Mouse (Mus musculus): Measurements from ENCODE around the gene P2ry14. TPM values are rescaled to one million over a fixed set of nuclear protein-coding genes. Genes with fewer than 3 reads are reported as not detected.
A peak's percentile ranks its signal among the peaks of the same experiment; 100 is the strongest.

The P2ry14 gene
- polyA plus RNA-seq (2016; fragmentation: Nextera tagmentation; extraction: Ambion mirVana): 1.5 and 2.3 TPM in 2 replicates

- 87% methylated on average over 5 of the region's 5 CpGs for WGBS
- H3K4me3 ChIP-seq: no peak within 1 kb of the TSS
- no peaks in the 10 kb centered on the region for H3K27me3 ChIP-seq
- H3K9ac ChIP-seq: no peak within 1 kb of the TSS
- no peaks in the 10 kb centered on the region for H3K36me3 ChIP-seq
- no peaks in the 10 kb centered on the region for H3K9me3 ChIP-seq (replicated peaks)
- no peaks in the 10 kb centered on the region for H3K4me1 ChIP-seq
- H3K27ac ChIP-seq: no peak within 1 kb of the TSS
- H3K4me2 ChIP-seq (replicated peaks): no peak within 1 kb of the TSS
- no peak for ATAC-seq (ENCODE audit: low FRiP score)
Observed at GRCm38 (mm10) chr3:59153424-59153823, at the start of gene P2ry14. Gene P2ry14 (minus strand): TSS chr3:59153618.

DNA sequence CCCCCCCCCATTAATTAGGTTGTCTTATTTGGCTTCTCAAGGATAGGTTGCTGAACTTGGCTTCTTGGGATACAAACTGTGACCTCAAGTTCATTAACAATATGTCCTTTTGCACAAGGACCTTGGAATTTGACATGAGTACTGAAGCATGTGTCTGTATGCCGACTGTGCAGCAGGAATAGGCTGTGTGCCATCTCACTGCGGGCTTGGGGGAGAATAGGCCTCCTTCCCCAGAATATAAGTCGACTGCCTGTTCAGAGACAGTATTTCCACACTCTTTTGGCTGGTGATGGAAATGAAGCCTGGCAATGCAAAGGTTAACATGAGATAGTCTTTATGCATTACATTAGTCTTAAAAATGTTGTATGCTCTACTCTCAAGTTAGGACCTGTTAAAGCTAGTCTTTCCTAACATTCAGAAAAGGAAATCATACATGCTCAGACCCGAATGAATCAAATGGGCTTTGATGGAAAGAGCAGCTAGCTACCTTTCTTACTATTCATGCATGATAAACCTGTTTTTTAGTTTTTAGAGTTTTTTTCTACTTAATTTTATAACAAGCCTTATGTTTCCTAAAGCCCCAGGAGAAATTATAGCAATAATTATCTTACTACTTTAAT lies 44.0 kb upstream of the P2ry14 start:
- ATAC-seq (ENCODE audit: low FRiP score): no peak
- H3K4me2 ChIP-seq (replicated peaks): no peak overlapping the region
- H3K9me3 ChIP-seq (replicated peaks): no peaks in the 10 kb centered on the region
- H3K4me3 ChIP-seq: no peak overlapping the region
- H3K27ac ChIP-seq: no peak overlapping the region
- 89% methylated on average over 4 of the region's 4 CpGs for WGBS
- no peaks in the 10 kb centered on the region for H3K36me3 ChIP-seq
- no peak overlapping the region for H3K9ac ChIP-seq
- no peaks in the 10 kb centered on the region for H3K27me3 ChIP-seq
- no peaks in the 10 kb centered on the region for H3K4me1 ChIP-seq

DNA sequence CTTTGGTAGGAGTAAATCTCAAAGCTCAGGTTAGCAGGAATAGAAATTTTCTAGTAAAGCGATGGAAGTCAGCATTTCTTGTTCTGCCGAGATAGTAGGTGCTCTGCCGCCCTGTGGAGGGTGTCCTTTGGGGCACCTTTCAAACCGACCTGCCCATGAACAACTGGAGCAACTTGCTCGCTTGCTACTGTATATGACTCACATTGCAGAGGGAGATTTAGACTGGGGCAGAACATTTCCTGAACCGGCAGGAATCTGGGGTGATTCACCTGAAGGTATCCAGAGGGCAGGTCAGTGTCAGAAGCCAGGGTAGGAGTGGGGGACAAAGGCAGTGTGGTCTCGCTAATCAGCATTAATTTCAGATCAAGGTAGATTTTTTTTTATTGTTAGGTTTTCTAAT lies 41.5 kb upstream of the P2ry14 start, which contains the start of gene Gpr87:
Gene Gpr87 (minus strand): TSS at position 167 of the 400 bp plus-strand sequence.
- H3K9ac ChIP-seq: no peak within 1 kb of the TSS
- no peaks in the 10 kb centered on the region for H3K27me3 ChIP-seq
- no peaks in the 10 kb centered on the region for H3K36me3 ChIP-seq
- H3K27ac ChIP-seq: no peak within 1 kb of the TSS
- no peaks in the 10 kb centered on the region for H3K4me1 ChIP-seq
- 85% methylated on average over 7 of the region's 7 CpGs for WGBS
- no peak within 1 kb of the TSS for H3K4me3 ChIP-seq
- H3K4me2 ChIP-seq (replicated peaks): no peak within 1 kb of the TSS
- no peaks in the 10 kb centered on the region for H3K9me3 ChIP-seq (replicated peaks)
- no peak for ATAC-seq (ENCODE audit: low FRiP score)

- no peaks in the 10 kb centered on the region for H3K9me3 ChIP-seq (replicated peaks)
- H3K4me3 ChIP-seq: no peak overlapping the region
- no peak overlapping the region for H3K27ac ChIP-seq
- no peak overlapping the region for H3K4me2 ChIP-seq (replicated peaks)
- ATAC-seq (ENCODE audit: low FRiP score): no peak
- 90% methylated on average over 7 of the region's 7 CpGs for WGBS
- no peak overlapping the region for H3K9ac ChIP-seq
- H3K4me1 ChIP-seq: no peaks in the 10 kb centered on the region
- H3K27me3 ChIP-seq: no peaks in the 10 kb centered on the region
- H3K36me3 ChIP-seq: no peaks in the 10 kb centered on the region
Observed at GRCm38 (mm10) chr3:59194099-59194498, 40.7 kb upstream of the P2ry14 start.

DNA sequence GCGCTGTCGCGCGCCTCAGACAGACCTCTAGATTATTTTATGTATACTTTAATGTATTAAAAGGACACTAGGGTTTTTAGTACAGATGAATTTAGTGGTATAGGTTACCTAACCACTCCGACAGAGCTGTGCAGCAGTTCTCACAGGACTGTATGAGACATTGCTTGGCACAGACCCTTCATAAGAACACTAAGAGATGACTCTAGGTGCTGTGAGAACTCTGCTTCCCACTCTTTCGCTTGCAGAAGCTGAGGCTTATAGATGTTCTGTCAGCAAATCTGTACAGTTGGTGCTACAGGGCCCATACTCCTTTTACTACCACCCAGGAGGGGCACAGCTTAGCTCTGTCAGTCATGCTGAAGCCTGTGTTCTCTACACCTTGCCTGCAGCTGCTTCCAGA lies 38.3 kb upstream of the P2ry14 start:
- ATAC-seq (ENCODE audit: low FRiP score): no peak
- no peaks in the 10 kb centered on the region for H3K4me1 ChIP-seq
- H3K27ac ChIP-seq: no peak overlapping the region
- H3K36me3 ChIP-seq: no peaks in the 10 kb centered on the region
- H3K9ac ChIP-seq: no peak overlapping the region
- H3K4me2 ChIP-seq (replicated peaks): no peak overlapping the region
- no peaks in the 10 kb centered on the region for H3K9me3 ChIP-seq (replicated peaks)
- no peak overlapping the region for H3K4me3 ChIP-seq
- 93% methylated on average over 6 of the region's 6 CpGs for WGBS
- no peaks in the 10 kb centered on the region for H3K27me3 ChIP-seq

- Histone ChIP-seq H3K27me3 (no peaks in the 10 kb centered on the region), H3K4me1 (no peaks in the 10 kb centered on the region), H3K27ac (no peak overlapping the region), H3K36me3 (no peaks in the 10 kb centered on the region), H3K4me3 (no peak overlapping the region), H3K4me2 (replicated peaks) (no peak overlapping the region), H3K9ac (no peak overlapping the region), H3K9me3 (replicated peaks) (no peaks in the 10 kb centered on the region)
- 85% methylated on average over 4 of the region's 4 CpGs for WGBS
- no peak for ATAC-seq (ENCODE audit: low FRiP score)
Observed at GRCm38 (mm10) chr3:59187336-59187735, 33.9 kb upstream of the P2ry14 start.

DNA sequence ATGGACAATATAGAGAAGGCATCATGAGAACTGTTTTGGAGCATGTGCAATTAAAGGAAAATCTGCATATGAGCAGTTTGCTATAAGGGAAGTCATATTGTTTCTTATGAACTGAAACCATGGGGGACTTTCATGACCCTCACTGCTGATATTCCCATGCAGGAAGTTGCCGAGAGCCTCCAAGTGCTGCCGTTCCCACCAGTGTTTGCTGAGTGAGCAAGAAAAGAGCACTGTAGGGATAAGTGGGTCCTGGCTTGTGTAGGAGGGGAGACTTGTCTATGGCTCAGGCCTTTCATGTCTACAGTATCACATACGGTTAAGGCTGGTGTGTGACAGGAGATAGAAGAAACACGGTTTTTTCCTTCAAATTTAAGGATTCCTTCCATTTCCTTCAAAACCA lies 32.2 kb upstream of the P2ry14 start:
- 84% methylated on average over 4 of the region's 4 CpGs for WGBS
- Histone ChIP-seq H3K9me3 (replicated peaks) (no peaks in the 10 kb centered on the region), H3K4me1 (0 out of 2 replicates have a peak, but pooled peaks cover 2% of the 10 kb centered on the region), H3K36me3 (no peaks in the 10 kb centered on the region), H3K27me3 (no peaks in the 10 kb centered on the region), H3K9ac (no peak overlapping the region), H3K27ac (no peak overlapping the region), H3K4me3 (no peak overlapping the region), H3K4me2 (replicated peaks) (no peak overlapping the region)
- ATAC-seq (ENCODE audit: low FRiP score): no peak

- no peak for ATAC-seq (ENCODE audit: low FRiP score)
- H3K9me3 ChIP-seq (replicated peaks): no peaks in the 10 kb centered on the region
- H3K36me3 ChIP-seq: no peaks in the 10 kb centered on the region
- H3K4me1 ChIP-seq: 0 out of 2 replicates have a peak, but pooled peaks cover 2% of the 10 kb centered on the region
- no peak overlapping the region for H3K27ac ChIP-seq
- H3K4me3 ChIP-seq: no peak overlapping the region
- H3K27me3 ChIP-seq: no peaks in the 10 kb centered on the region
- H3K4me2 ChIP-seq (replicated peaks): no peak overlapping the region
- H3K9ac ChIP-seq: no peak overlapping the region
Observed at GRCm38 (mm10) chr3:59182129-59182528, 28.7 kb upstream of the P2ry14 start.

GRCm38 (mm10) chr3:59181134-59181533 lies 27.7 kb upstream of the P2ry14 start:
- Histone ChIP-seq H3K4me2 (replicated peaks) (no peak overlapping the region), H3K4me3 (no peak overlapping the region), H3K27me3 (no peaks in the 10 kb centered on the region), H3K9ac (no peak overlapping the region), H3K36me3 (no peaks in the 10 kb centered on the region), H3K9me3 (replicated peaks) (no peaks in the 10 kb centered on the region), H3K27ac (no peak overlapping the region), H3K4me1 (0 out of 2 replicates have a peak, but pooled peaks cover 2% of the 10 kb centered on the region)
- WGBS: 66% methylated on average over 5 of the region's 5 CpGs
- ATAC-seq (ENCODE audit: low FRiP score): no peak

DNA sequence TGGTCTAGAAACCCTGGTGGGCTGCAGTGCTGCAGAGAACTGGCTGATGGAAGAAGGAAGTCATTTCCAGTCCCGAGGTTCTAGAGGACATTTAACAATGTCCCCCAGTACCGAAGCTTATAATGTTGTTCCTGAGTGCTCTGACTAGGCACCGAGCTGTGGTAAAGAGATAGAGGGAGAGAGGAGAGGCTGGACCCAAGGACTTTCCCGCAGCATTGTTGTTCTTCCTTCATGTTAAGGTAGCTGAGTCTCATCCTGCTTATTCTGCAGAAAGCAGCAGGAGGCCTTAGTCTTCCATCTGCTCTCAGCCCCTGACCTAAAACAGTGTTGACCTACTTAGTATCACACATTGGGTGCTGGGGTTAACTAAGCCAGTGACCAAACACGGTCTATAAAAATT lies 23.5 kb upstream of the P2ry14 start:
- Histone ChIP-seq H3K27me3 (no peaks in the 10 kb centered on the region), H3K4me2 (replicated peaks) (no peak overlapping the region), H3K36me3 (no peaks in the 10 kb centered on the region), H3K4me1 (0 out of 2 replicates have a peak, but pooled peaks cover 2% of the 10 kb centered on the region), H3K9me3 (replicated peaks) (no peaks in the 10 kb centered on the region), H3K9ac (no peak overlapping the region), H3K4me3 (no peak overlapping the region), H3K27ac (no peak overlapping the region)
- no peak for ATAC-seq (ENCODE audit: low FRiP score)
- 63% methylated on average over 5 of the region's 5 CpGs for WGBS

DNA sequence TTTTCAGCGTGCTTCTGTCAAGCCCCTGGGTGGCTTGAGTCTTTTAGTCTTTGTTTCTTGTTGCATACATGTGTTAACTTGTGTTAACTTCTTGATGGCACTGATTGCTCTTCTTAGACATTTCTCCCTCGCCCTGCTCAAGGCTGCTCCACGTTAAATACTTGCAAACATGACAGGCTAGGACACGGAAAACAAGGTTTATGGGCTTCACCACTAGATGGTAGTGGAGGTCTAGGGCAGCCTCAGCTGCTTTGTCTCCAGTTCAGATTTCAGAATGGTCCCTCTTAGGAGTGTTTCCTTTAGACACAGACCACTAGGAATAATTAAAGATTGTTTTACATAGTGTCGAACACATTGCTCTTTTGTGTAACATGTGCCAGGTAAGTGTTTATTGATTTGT lies 21.8 kb upstream of the P2ry14 start:
- 0 out of 2 replicates have a peak, but pooled peaks have one; percentile 46 for ATAC-seq (ENCODE audit: low FRiP score)
- no peak overlapping the region for H3K4me2 ChIP-seq (replicated peaks)
- H3K9me3 ChIP-seq (replicated peaks): no peaks in the 10 kb centered on the region
- no peaks in the 10 kb centered on the region for H3K36me3 ChIP-seq
- no peak overlapping the region for H3K27ac ChIP-seq
- no peak overlapping the region for H3K4me3 ChIP-seq
- WGBS: 51% methylated on average over 5 of the region's 5 CpGs
- H3K9ac ChIP-seq: no peak overlapping the region
- no peaks in the 10 kb centered on the region for H3K27me3 ChIP-seq
- H3K4me1 ChIP-seq: no peaks in the 10 kb centered on the region

DNA sequence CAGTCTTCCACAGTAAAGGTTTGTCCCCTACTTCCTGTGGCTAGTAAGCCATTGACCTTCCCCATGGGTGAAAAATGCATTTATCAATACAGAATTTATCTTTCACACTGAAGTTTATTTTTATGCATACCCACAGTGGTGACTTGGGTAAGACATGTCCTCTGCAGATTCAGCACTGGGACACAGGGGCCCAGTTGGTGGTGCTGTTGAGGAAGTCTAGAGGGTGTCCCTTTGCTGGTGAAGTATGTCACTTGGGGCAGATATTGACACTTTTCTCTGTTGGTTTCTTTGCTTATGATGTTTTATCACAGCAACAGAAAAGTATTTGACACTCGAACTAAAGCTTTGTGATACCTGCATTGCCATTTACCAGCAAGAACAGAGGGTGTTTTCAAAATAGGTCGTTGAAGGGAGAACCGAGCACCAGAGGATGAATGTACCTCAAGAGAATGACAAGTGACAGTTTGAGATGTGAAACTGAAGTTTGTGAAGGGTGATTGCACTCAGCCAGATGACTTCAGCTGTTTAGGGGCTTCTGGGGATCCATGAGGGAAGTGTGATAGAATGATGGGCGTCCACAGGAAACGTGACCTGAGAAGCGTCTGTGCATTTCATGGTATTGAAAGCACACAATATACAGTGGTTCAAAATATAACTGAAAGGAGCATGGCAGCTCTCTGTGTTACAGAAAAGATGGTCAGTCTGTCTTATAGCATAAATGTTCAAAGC lies 21.2 kb upstream of the P2ry14 start:
- no peaks in the 10 kb centered on the region for H3K4me1 ChIP-seq
- H3K9ac ChIP-seq: no peak overlapping the region
- H3K27me3 ChIP-seq: no peaks in the 10 kb centered on the region
- no peak for ATAC-seq (ENCODE audit: low FRiP score)
- 86% methylated on average over 6 of the region's 6 CpGs for WGBS
- no peaks in the 10 kb centered on the region for H3K9me3 ChIP-seq (replicated peaks)
- no peaks in the 10 kb centered on the region for H3K36me3 ChIP-seq
- H3K27ac ChIP-seq: no peak overlapping the region
- H3K4me2 ChIP-seq (replicated peaks): no peak overlapping the region
- H3K4me3 ChIP-seq: no peak overlapping the region
